Mouse (Mus musculus) kidney, adult 2 months (tissue): ENCODE data around the gene Olfr692. TPM values are rescaled to one million over a fixed set of nuclear protein-coding genes. Genes with fewer than 3 reads are reported as not detected.
A peak's percentile ranks its signal among the peaks of the same experiment; 100 is the strongest.

Source experiments
- DNase-seq: peaks from one replicate; pipeline ENCODE4 v3.0.0; 2021
- H3K27ac ChIP-seq: fragments of 200-500 bp; 2 replicates; pipeline ENCODE4 v1.5.1; 2012; ENCODE audit warnings: low read depth, low read length, control low read depth, inconsistent platforms; ENCODE audit not compliant: insufficient read depth
- H3K27me3 ChIP-seq: fragments of 200-500 bp; replicated peaks from 2 replicates; pipeline ENCODE4 v1.6.1; 2012; ENCODE audit warnings: mild to moderate bottlenecking, moderate library complexity, low read length, inconsistent platforms; ENCODE audit not compliant: control insufficient read depth, insufficient read depth
- H3K36me3 ChIP-seq: fragments of 200-500 bp; 2 replicates; pipeline ENCODE4 v1.6.1; 2012; ENCODE audit warnings: mild to moderate bottlenecking, moderate library complexity, low read length, inconsistent platforms; ENCODE audit not compliant: control insufficient read depth, insufficient read depth
- H3K4me1 ChIP-seq: fragments of 200-500 bp; 2 replicates; pipeline ENCODE4 v1.6.1; 2011; ENCODE audit warnings: low read length; ENCODE audit not compliant: control insufficient read depth, insufficient read depth
- H3K4me3 ChIP-seq: fragments of 200-500 bp; 2 replicates; pipeline ENCODE4 v1.5.1; 2011; ENCODE audit warnings: mild to moderate bottlenecking, low read depth, low read length, control low read depth; ENCODE audit not compliant: insufficient read depth
- CTCF ChIP-seq: fragments of 200-500 bp; conservative IDR thresholded peaks from 2 replicates; pipeline ENCODE4 v1.5.1; 2011; ENCODE audit warnings: low read depth, mild to moderate bottlenecking, control low read depth, low read length, moderate library complexity, mixed read lengths; ENCODE audit not compliant: insufficient read depth, insufficient read length
- POLR2A ChIP-seq: fragments of 200-500 bp; IDR thresholded peaks from one replicate; pipeline ENCODE4 v1.6.1; 2011; ENCODE audit warnings: low read depth, low read length, control low read depth
- WGBS: fragments of 180-500 bp; shearing (Covaris S2); methylation state at CpG from one replicate; pipeline ENCODE4 v1.1.7; 2018; 5-methylcytosine and 5-hydroxymethylcytosine counted together
- polyA plus RNA-seq: library from polyadenylated mRNA; depleted of rRNA; stranded (reverse); fragments of >200 nt; gene quantifications from 2 replicates; pipeline ENCODE4 v1.2.3, GENCODE M21; 2012

Gene Olfr692
- polyA plus RNA-seq, 1 experiment: not detected

DNA sequence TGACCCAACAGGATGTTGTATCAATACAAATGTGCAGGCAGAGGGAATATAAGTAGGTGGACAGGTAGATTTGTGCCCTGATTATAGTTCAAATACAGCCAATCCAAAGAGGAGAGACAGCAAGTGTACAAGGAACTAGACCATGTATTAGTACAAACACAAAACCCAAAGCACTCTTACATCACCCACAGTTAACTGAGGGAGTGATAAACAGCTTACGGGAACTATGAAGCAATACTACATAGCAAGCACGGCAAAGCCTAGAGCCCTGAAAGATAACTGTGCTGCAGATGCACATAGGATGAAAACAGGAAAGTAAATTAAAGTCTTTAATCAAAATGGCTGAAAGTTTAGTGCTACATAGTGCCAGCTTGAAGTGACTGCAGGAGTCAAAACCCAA lies 19.7 kb downstream of the Olfr692 start:
- H3K4me3 ChIP-seq: no peak overlapping the region
- H3K4me1 ChIP-seq: no peaks in the 10 kb centered on the region
- no peak overlapping the region for H3K27ac ChIP-seq
- TF ChIP-seq CTCF (no peak), POLR2A (no peak)
- DNase-seq: no peak
- 96% methylated on average over 2 of the region's 2 CpGs for WGBS
- no peaks in the 10 kb centered on the region for H3K27me3 ChIP-seq
- peaks cover 11% of the 10 kb centered on the region for H3K36me3 ChIP-seq

DNA sequence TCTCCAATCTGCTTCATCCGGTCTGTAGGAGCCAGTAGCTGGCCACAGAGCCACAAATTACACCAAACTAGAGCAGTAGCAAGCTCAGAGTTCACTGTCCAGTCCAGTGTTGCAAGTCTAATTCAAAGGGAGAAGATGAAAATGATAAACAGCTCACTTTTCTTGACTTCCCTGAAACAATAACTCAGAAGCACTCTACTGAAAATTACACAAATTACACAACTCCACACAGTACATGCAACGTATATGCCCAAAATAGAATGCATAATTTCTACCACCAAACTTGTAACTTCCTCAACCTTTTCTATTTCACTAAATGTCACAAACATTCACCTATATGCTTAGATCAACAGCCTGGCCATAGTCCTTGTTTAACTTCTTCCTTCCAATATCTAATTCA lies 22.2 kb downstream of the Olfr692 start:
- TF ChIP-seq CTCF: no peak
- no peak for TF ChIP-seq POLR2A
- Histone ChIP-seq H3K36me3 (peaks cover 2% of the 10 kb centered on the region), H3K27me3 (no peaks in the 10 kb centered on the region), H3K4me3 (no peak overlapping the region), H3K4me1 (peaks cover 6% of the 10 kb centered on the region; the same call in 1 of the 2 replicates), H3K27ac (no peak overlapping the region)
- DNase-seq: no peak
- 78% methylated on average over 2 of the region's 2 CpGs for WGBS

GRCm38 (mm10) chr7:105394606-105395005 lies 26.6 kb downstream of the Olfr692 start:
- Histone ChIP-seq H3K27ac (no peak overlapping the region), H3K4me3 (no peak overlapping the region), H3K4me1 (peaks cover 12% of the 10 kb centered on the region; the same call in 1 of the 2 replicates), H3K36me3 (no peaks in the 10 kb centered on the region; the same call in none of the 2 replicates), H3K27me3 (no peaks in the 10 kb centered on the region)
- no peak for DNase-seq
- WGBS: 93% methylated on average over 1 of the region's 1 CpGs
- no peak for TF ChIP-seq POLR2A
- TF ChIP-seq CTCF: no peak

GRCm38 (mm10) chr7:105395131-105395820 lies 27.2 kb downstream of the Olfr692 start:
- H3K27ac ChIP-seq: peak overlapping the region; percentile 98
- no peak overlapping the region for H3K4me3 ChIP-seq
- H3K27me3 ChIP-seq: no peaks in the 10 kb centered on the region
- H3K4me1 ChIP-seq: peaks cover 12% of the 10 kb centered on the region; the same call in 1 of the 2 replicates
- TF ChIP-seq POLR2A: no peak
- no peak for TF ChIP-seq CTCF
- peak; percentile 64 for DNase-seq
- H3K36me3 ChIP-seq: no peaks in the 10 kb centered on the region

GRCm38 (mm10) chr7:105396126-105396525 lies 28.1 kb downstream of the Olfr692 start:
- H3K27ac ChIP-seq: peak overlapping the region; percentile 98

GRCm38 (mm10) chr7:105399058-105399934 lies 31.3 kb downstream of the Olfr692 start:
- Histone ChIP-seq H3K27ac (peak overlapping the region; percentile 46), H3K27me3 (no peaks in the 10 kb centered on the region), H3K4me3 (peak overlapping the region; percentile 78), H3K36me3 (no peaks in the 10 kb centered on the region), H3K4me1 (peaks cover 12% of the 10 kb centered on the region; the same call in 1 of the 2 replicates)
- TF ChIP-seq CTCF (no peak), POLR2A (no peak)
- under 1% methylated on average over 25 of the region's 25 CpGs for WGBS
- no peak for DNase-seq

More at GRCm38 (mm10) chr7:105396126-105396525, 28.1 kb downstream of the Olfr692 start:
- Histone ChIP-seq H3K27me3 (no peaks in the 10 kb centered on the region), H3K36me3 (no peaks in the 10 kb centered on the region), H3K4me1 (peaks cover 12% of the 10 kb centered on the region; the same call in 1 of the 2 replicates), H3K4me3 (no peak overlapping the region)
- TF ChIP-seq CTCF: no peak
- DNase-seq: no peak

DNA sequence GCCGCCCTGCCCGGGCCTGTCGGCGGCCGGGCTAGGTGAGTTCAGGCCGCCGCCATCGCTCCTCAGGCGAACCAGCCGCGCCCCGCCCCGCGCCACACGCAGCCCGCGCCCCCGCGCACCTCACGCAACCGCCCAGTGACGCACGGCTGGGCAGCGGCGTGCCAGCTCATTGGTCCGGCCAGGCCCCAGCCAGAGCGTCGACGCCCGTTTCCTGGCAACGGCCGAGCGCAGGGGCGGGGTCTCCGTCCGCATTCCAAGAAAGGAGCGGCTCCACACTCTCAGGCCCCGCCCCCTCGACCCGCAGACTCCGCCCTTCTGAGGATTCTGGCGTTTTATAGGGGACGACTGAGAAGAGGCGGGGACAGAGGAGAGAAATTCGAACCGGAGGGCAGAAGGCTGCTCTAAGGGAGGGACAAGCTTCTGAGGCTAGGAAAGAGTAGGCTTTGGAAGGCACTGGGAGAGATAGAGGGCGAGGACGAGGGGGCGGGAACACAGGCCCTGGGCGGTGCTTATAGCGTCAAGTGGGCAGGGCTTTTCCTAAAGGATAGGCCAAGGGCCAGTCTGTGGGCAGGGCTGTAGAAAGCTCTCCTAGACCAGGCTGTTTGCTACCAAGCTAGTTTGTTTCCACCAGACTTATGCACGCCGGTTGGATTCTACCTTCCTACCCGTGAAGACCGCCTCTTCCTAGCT lies 32.0 kb downstream of the Olfr692 start, which contains the start of gene Fam160a2:
Fam160a2 (minus strand) TSS at position 120 of the 690 bp plus-strand sequence.
- peak within 1 kb of the TSS; percentile 78 for H3K4me3 ChIP-seq
- WGBS: 1% methylated on average over 55 of the region's 55 CpGs
- H3K4me1 ChIP-seq: peaks cover 7% of the 10 kb centered on the region; the same call in 1 of the 2 replicates
- H3K27ac ChIP-seq: peak within 1 kb of the TSS; percentile 67
- H3K27me3 ChIP-seq: no peaks in the 10 kb centered on the region
- H3K36me3 ChIP-seq: no peaks in the 10 kb centered on the region
- TF ChIP-seq CTCF (0 out of 2 replicates have a peak, but pooled peaks have one; percentile 4), POLR2A (peak; percentile 29)
- peak; percentile 100 for DNase-seq
